Mouse (Mus musculus): ENCODE measurements at regions not wholly inside any gene's neighbourhood (a gene's known extent, or its start where the extent isn't known, plus 50 kb on each side); places are given as distances from the start of the nearest gene placed in this dataset.

DNA sequence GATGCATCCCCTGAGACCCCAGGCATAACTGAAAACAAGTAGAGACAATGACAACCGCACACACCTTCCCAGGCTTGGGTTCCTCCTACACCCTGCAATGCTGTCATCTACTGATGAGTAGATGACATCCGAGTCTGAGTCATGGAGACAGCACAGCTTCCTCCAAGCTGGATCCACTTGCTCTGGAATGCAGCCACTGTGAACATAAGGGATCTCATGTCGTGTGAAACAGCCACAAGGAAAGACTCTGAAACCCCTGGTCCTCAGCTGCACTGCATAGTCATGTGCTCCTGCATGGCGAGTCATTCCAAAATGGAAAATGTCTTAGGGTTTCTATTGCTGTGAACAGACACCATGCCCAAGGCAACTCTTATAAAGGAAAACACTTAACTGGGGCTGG, 305.2 kb upstream of the Zfp64 start:
- intact Hi-C loops (cut with DNase I): no loop called here
- DNase-seq: no peak

DNA sequence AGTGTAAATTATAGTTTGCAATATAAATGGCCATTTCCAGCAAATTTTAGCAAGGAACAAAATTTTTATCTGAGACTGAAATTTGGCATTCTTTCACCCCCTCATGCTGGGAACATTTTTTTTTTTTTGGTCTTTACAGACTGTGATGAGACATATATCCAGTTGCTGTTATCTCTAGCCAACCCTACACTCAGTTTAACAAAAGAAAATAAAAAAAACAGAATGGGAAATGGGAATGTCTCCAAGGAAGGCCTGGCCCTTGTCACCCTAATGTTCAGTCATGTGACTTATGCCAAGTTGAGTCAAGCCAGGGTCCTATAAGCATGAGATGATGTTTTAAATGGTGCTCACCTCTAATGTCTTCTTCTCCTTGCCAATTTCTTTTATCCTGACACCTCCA, 289.2 kb upstream of the Zfp64 start:
- DNase-seq: no peak
- intact Hi-C loops (cut with DNase I): no loop called here

DNA sequence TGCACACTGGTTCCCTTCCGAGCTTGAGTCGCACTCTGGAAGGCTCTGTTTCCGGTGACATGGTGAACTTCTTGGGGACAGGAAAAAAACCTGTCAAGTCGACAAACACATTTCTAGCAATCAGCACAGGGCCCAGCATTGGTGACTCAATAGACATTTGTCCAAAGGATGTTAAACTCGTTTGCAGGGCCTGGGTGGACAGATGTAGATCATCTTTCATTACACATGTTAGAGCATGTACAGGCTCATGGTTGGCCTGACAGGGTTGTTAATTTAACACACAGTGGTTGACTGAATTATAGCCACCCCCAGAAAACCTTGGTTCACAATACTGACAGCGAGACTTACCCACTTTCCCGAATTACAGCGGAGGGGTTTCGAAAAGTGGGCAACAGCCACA, 288.6 kb upstream of the Zfp64 start:
- intact Hi-C loops (cut with DNase I): no loop called here
- DNase-seq: no peak

DNA sequence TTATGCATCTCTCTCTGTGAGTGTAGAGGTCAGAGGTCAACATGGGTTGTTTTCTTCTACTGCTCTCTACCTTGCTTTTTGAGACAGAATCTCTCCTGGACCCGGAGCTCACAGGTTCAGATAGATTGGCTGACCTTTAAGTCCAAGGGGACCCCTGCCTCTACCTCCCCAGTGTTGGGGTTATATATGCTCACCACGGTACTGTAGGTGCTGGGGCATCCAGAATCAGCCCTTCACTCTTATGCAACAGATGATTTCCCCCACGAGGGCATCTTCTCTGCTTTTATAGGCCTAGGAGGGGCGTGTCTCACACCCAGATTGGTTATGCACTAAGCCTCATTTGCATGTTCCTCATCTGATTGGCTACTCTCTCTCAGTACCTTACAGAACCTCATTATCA, 282.5 kb upstream of the Zfp64 start:
- no peak for DNase-seq
- intact Hi-C loops (cut with DNase I): no loop called here

DNA sequence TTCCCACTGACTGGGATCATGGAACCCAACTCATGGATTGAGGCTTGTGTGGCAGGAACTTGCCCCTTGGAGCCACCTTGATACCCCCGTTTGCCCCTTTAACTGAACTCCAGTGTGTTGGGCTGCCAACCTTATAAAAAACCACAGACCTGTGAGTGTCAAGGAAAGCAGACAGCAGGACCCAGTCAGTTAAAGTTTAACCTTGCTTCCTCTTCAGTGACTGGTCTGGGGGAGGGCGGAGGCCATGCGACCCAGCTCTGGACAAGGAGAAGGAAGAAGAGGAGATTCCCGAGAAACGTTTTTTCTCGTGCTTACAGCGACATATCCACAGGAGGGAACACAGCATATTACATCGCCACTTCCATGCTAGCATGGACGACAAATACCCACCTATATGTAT, 281.9 kb upstream of the Zfp64 start:
- DNase-seq: no peak
- intact Hi-C loops (cut with DNase I): no loop called here

DNA sequence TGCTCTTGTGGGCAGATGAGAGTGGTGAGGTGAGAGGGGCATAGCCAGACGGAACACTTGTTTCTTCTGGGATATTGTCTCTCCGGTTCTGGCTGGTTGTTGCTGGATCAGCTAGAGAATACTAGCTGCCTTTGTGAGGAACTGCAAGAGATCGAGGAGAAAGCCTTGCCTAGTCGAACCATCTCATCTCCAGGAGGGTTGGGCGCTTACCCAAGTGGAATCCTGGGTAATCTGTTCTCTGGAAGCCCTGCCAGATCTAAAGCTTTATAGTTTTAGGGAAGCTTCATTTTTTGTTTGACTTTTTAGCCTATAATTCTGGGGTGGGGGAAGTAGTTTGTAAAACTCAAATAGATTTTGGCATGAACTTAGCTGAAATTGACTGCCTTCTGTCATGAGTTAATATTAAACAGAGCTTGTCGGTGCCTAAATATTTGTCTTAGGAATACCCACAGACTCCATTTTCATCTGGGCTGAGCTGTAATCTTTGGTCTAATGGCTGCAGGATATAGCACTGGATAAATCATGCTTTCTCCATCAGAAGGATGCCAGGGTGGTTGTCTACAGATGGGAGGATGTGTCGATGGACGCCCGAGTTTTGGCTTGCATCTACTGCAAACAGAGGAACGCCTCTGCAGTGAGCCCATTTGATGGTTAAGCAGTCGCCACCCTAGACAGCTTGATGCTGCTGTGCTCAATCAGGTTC, 279.1 kb upstream of the Zfp64 start:
- intact Hi-C loops (cut with DNase I): no loop called here
- DNase-seq: no peak

DNA sequence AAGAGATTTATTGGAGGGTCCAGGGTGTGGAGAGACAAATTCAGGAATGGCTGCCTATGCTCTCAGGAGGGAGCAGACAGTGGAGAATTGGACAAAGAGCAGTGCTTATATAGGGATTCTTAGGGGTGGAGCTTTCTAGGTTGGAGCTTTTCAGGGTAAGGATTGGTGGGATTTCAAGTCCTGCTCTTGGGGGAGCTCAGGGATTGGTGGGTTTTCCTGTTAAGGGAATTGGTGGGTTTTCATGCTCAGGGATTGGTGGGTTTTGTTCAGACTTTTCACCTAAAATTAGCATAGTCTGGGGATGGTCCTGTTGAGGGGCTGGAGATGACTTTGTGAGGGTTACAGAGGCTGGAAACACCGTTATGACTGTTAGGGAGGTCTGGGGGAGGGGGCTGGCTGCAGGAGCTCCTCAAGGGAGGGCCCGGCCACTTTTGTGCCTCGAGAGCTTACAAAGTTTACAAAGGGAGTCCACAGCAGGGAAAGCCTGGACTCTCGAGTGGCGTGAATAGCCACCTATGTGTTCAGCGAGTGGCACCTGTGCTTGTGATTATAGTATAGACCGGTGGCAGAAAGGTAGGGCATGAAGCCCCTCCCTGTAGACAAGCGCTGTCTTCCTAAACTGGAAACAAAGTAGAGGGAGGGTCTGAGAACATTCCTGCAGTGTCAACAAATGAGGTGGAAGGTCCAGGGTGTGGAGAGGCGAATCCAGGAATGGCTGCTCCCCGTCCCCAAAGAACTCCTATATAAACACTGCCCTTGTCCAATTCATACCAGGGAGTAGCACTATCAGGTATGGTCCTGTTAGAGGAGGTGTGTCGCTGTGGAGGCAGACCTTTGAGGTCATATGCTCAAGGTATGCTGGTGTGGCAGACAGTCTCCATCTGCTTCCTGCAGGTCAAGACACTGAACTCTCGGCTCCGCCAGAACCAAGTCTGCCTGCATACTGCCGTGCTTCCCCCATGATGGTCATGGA, 278.1 kb upstream of the Zfp64 start:
- intact Hi-C loops (cut with DNase I): no loop called here
- DNase-seq: no peak

DNA sequence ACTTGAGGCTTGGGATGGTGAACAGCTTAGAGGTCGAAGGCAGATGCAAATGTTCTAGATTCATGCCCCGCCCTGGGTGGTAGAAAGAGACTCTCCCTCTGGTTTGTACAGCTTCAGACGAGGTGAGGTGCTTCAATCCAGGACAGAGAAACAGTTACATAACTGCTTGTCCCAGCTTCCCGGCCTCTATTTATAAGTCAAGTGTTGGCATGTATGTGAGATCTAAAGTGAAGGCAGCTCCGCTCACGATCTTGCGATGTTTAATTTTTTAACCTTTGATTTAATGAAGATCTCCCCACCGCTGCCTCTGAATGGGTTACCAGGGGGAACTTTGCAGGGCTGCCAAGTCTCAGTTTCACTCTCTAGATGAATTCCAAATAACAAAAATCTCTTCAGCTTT, 266.9 kb upstream of the Zfp64 start:
- intact Hi-C loops (cut with DNase I): no loop called here

DNA sequence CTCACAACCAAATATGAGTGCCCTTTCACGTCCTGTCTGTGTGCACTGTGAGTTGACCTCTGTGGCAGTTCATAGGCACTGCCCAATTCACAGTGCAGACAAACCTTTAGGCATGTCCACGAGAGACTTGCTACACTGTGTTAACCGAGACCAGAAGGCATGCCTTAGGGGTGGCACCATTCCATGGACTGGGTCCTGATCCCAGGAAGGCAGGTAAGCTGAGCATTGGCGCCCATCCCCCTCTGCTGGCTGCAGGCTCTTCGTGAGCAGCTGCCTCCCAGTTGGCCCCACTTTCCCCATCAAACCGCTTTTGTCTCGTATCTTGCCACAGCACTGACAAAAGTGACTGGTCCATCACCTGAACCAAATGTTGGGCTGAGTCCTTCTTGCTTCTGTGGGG, 265.8 kb upstream of the Zfp64 start:
- no peak for DNase-seq
- intact Hi-C loops (cut with DNase I): no loop called here

More for the DNA sequence above, 266.9 kb upstream of the Zfp64 start:
- DNase-seq: no peak

DNA sequence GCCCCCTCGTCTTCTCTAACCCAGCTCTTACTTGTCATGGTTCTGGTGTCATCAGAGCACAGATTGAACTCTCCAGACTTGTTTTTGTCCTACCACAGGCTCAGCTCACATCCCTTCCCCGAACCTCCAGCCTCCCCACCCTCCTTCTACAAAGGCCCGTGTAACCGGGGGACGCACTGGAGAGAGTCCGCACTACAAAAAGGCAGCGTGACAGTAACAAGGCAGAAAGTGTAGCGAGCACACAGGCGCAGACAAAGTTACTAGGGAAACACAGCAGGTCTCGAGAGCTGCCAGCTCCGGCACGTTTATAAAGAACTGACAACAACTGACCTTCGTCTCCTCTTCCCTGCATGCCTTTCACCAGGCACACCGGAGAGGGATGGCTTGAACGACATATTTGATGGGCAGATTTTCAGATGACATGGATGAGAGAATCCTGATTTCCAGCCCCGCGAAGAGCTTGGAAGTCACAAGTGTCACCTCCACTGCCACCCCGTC, 260.2 kb upstream of the Zfp64 start:
- no peak for DNase-seq
- intact Hi-C loops (cut with DNase I): no loop called here

DNA sequence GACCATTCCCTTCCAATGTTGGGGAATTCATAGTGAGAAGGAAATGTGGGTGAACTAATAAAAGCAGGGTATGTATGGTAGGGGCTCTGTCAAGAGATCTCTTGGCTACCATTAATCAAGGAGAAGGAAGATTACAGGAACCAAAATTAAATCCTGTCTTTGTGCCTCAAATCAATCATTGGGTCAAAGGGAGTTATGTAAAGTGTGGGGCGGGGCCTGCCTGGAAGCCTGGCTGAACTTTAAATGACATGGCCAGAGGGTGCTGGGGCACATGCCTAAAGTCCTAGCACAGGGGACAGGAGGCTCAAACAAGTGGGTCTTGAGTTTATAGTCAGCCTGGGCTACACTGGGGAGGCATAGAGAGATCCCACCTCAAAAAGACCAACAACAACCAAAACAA, 259.0 kb upstream of the Zfp64 start:
- no peak for DNase-seq
- intact Hi-C loops (cut with DNase I): no loop called here

DNA sequence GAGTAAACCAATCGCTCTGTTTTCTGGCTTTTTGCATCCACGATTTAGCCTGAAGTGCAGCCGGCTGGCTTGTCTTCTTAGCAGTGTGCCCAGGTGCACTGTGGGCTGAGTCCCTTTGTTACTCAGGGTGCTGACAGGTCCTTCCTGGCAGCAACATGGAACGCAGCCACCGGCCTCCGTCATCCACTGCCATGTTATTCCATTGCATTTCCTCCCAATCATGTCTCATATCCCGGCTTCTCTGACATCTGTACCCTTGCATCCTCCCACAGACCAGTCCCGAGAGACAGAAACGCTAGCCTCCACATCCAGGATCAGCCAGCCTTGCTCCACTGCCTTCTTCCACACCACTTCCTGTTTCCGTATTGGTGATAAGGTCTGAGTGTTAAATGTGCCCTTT, 257.9 kb upstream of the Zfp64 start:
- peak; percentile 28 to 48 for DNase-seq
- intact Hi-C loops (cut with DNase I): no loop called here

DNA sequence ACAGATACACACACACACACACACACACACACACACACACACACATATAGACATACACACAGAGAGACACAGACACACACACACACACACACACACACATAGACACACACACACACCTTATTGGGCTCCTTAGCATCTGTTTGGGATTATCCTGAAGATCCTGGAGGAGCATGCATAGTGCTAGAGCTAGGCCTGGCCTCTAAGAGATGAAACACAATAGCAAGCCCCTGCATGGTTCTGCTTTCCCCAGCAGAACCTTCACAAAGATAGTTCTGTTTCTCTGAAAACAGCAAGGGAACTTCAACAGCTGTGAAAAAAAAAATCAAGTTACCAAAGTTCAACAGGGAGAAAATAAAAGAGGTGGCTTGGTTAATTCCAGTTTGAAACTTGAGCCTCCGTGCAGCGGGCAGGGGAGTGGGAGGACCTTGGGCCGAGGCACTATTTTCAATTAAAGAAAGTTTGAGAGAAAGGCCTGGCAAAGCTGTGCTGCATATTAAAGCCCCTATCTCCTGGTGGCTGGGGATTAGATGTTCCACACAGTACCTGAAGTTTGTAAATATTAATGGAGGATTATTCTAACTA, 257.4 kb upstream of the Zfp64 start:
- intact Hi-C loops (cut with DNase I): no loop called here
- no peak for DNase-seq

DNA sequence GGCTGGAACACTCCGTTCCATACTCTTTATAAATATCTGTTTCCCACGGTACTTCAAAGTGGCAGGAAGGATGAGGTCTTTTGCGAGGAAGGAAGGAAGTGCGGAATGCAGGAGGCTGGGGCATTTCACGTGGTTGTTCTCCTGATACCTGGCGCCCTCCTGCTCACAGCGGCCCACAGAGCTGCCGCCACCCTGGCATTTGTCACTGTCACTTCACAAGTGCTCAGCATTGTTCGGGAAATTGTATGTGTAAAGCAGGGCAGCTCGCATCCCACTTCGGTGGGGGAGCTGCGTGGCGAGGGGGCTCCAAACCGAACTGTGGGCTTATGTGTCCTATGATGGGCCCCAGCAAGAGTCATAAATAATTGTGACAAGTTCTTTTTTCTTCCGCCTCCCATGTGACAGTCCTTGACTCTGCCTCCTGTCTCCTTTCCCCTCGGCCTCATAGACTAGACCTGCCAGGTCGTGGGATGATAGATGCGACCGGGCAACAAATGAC, 248.9 kb upstream of the Zfp64 start:
- DNase-seq: no peak
- intact Hi-C loops (cut with DNase I): no loop called here

DNA sequence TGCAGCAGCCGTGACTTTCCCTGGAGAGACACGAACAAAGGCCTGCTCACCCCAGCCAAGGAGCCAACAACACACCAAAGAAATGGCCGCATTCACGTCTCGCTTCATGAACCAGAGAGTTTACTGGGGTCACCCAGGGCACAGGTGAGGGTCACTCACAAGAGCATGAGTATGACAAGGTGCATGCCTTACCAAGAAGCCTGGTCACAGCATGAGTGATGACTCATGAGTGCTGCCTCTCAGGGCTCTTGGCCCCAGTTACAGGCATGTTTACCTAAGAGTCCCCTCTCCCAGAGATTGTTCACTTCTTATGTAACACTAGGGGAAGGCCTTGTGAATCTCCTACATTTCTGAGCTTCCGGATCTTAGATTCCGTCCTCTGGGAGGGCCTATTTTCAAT, 236.6 kb upstream of the Zfp64 start:
- intact Hi-C loops (cut with DNase I): no loop called here
- DNase-seq: no peak

DNA sequence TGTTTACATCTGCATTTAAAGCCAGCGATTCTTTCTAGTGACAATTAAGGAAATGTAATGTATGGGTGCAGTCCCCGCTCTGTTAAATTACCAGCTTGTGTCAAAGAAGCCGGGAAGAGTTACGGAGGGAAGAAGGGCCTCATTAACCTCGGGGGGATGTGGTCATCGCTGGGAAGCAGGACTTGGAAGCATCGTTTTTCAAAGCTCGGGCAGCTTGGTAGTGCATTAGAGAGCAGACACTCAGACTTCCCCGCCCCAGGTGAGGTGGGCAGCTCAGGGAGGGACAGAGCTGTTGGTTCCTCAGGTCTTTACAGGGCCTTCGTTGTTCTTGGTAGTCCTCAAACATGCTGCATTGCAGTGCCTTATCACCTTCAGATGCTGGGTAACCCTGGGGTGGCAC, 236.1 kb upstream of the Zfp64 start:
- DNase-seq: no peak
- intact Hi-C loops (cut with DNase I): no loop called here

DNA sequence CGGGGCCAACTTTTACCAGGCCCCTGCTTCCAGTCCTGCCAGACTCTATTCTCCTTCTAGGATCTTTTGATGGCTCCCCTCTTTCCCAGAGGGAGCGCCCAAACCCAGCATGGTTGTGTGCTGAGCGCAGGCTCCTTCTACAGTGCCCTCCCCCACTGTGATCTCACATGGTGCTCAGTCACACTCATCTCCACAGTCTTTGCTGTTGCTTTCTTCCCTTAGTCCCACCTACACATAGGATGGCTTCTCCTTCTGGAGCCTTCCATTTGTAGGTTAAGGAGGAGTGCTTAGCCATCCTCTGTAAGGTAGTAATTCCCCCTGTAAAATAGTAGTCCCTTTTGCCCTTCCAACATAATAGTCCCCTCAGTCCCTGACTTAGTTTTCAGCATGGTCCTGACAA, 222.2 kb upstream of the Zfp64 start:
- DNase-seq: no peak
- intact Hi-C loops (cut with DNase I): no loop called here

DNA sequence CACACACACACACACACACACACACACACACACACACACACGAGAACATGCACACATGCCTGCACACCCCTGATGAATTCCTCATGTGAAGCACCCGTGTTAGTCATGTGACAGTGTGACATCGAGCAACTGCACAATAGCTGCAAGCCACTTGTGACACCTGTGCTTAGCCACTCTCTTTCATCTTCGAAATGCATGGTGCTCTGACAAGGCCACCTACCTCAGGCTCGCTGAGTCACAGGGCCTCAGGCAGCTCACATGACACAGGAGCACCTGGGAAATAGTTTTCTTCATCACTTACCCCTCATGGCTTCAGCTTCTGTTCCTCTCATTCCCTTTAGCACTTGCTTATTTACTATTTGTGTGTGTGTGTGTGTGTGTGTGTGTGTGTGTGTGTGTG, 213.4 kb upstream of the Zfp64 start:
- intact Hi-C loops (cut with DNase I): no loop called here
- DNase-seq: no peak

DNA sequence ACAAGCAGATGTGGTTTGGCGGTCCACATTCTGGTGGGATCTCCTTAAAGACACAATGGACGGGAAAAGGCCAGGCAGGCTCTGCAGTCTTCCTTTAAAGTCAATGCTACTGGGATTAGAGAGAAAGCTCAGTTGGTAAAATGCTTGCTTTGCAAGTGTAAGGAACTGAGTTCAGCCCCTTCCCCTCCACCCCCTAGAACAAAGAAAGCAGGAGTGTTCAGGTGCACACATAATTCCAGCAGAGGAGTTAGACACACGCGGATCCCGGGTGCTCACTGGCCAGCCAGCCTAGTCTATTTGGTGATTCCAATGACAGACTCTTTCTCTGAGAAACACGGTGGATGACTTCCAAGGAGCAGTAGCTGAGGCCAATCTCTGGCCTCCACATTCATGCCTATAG, 213.0 kb upstream of the Zfp64 start:
- DNase-seq: no peak
- intact Hi-C loops (cut with DNase I): no loop called here

DNA sequence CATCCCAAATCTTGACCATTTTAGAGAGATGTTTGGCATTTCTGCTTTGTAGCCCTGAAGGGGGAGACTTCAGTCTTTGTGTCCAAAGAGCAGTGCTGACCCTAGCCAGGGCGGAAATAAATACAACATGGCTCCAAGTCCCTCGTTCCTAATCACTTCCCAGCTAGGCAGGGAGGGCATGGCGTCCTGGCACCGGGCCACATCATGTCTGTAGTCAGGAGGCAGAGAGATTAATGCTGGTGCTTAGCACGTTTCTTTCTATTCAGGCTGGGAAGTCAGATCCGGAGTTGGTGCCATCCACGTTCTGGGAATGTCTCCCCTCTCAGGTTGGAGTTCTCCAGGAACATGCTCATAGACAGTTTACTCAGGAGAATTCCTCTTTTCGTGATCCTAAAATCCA, 206.3 kb upstream of the Zfp64 start:
- DNase-seq: no peak
- intact Hi-C loops (cut with DNase I): no loop called here

DNA sequence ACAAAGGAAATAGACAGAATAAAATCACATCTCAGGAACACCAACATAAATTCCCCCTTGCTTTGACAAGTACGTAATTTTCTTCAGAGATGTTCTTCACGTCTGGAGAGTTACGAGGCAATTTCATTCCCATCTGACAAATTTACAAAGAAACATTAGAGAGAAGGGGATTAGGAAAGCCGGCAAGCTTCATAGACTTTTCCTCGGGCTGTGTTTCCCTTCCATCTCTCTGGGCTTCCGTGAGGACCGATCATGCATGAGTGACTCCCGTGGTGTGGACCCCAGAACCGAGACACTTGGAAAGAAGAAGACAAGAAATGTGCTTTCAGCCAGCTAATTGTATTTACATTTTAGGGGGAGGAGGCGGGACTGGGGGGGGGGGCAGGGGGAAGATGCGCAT, 203.4 kb upstream of the Zfp64 start:
- intact Hi-C loops (cut with DNase I): no loop called here
- DNase-seq: no peak

Measured in heart, postnatal 14 days (tissue).